Mouse (Mus musculus): ENCODE measurements at regions not wholly inside any gene's neighbourhood (a gene's known extent, or its start where the extent isn't known, plus 50 kb on each side); places are given as distances from the start of the nearest gene placed in this dataset.

- intact Hi-C loops (cut with DNase I), result no loop called here
Observed at GRCm38 (mm10) chr4:105630595-105631369, 158.9 kb upstream of the Gm12728 start.

- intact Hi-C loops (cut with DNase I), result no loop called here
Observed at GRCm38 (mm10) chr4:105632581-105633358, 156.9 kb upstream of the Gm12728 start.

- intact Hi-C loops (cut with DNase I), result no loop called here
Observed at GRCm38 (mm10) chr4:105633789-105634188, 155.9 kb upstream of the Gm12728 start.

- intact Hi-C loops (cut with DNase I), result no loop called here
Observed at GRCm38 (mm10) chr4:105640793-105641192, 148.9 kb upstream of the Gm12728 start.

GRCm38 (mm10) chr4:105641582-105641981, 148.1 kb upstream of the Gm12728 start:
- intact Hi-C loops (cut with DNase I), result no loop called here

- intact Hi-C loops (cut with DNase I), result no loop called here
Observed at GRCm38 (mm10) chr4:105648820-105649446, 140.7 kb upstream of the Gm12728 start.

GRCm38 (mm10) chr4:105649447-105649833, 140.2 kb upstream of the Gm12728 start:
- intact Hi-C loops (cut with DNase I), result no loop called here

- intact Hi-C loops (cut with DNase I), result no loop called here
Observed at GRCm38 (mm10) chr4:105656071-105656655, 133.5 kb upstream of the Gm12728 start.

GRCm38 (mm10) chr4:105658581-105658980, 131.1 kb upstream of the Gm12728 start:
- intact Hi-C loops (cut with DNase I), result no loop called here

GRCm38 (mm10) chr4:105676690-105677089, 113.0 kb upstream of the Gm12728 start:
- intact Hi-C loops (cut with DNase I), result no loop called here

GRCm38 (mm10) chr4:105690716-105691115, 99.0 kb upstream of the Gm12728 start:
- intact Hi-C loops (cut with DNase I), result no loop called here

GRCm38 (mm10) chr4:105692380-105692779, 97.3 kb upstream of the Gm12728 start:
- intact Hi-C loops (cut with DNase I), result no loop called here

- intact Hi-C loops (cut with DNase I), result no loop called here
Observed at GRCm38 (mm10) chr4:105695895-105696294, 93.8 kb upstream of the Gm12728 start.

- intact Hi-C loops (cut with DNase I), result no loop called here
Observed at GRCm38 (mm10) chr4:105697123-105697522, 92.5 kb upstream of the Gm12728 start.

GRCm38 (mm10) chr4:105702036-105702435, 87.6 kb upstream of the Gm12728 start:
- intact Hi-C loops (cut with DNase I), result no loop called here

- intact Hi-C loops (cut with DNase I), result no loop called here
Observed at GRCm38 (mm10) chr4:105703408-105703807, 86.3 kb upstream of the Gm12728 start.

GRCm38 (mm10) chr4:105704271-105704670, 85.4 kb upstream of the Gm12728 start:
- intact Hi-C loops (cut with DNase I), result no loop called here

GRCm38 (mm10) chr4:105705996-105706395, 83.7 kb upstream of the Gm12728 start:
- intact Hi-C loops (cut with DNase I), result no loop called here

- intact Hi-C loops (cut with DNase I), result no loop called here
Observed at GRCm38 (mm10) chr4:105708080-105708796, 81.4 kb upstream of the Gm12728 start.

- intact Hi-C loops (cut with DNase I), result no loop called here
Observed at GRCm38 (mm10) chr4:105713956-105714355, 75.7 kb upstream of the Gm12728 start.

- intact Hi-C loops (cut with DNase I), result no loop called here
Observed at GRCm38 (mm10) chr4:105718080-105718479, 71.6 kb upstream of the Gm12728 start.
